Mouse (Mus musculus): Measurements from ENCODE around the gene Ccdc136. TPM values are rescaled to one million over a fixed set of nuclear protein-coding genes. Genes with fewer than 3 reads are reported as not detected.

Gene Ccdc136
- polyA plus RNA-seq, 1 experiment from 2014 or later, result 39.9 TPM

- Histone ChIP-seq H3K9me3 (no peaks in the 10 kb centered on the region), H3K4me2 (replicated peaks) (no peak overlapping the region), H3K9ac (no peak overlapping the region), H3K27ac (no peak overlapping the region), H3K4me3 (no peak overlapping the region), H3K4me1 (no peaks in the 10 kb centered on the region), H3K27me3 (replicated peaks) (no peaks in the 10 kb centered on the region), H3K36me3 (peaks cover 36% of the 10 kb centered on the region)
- 96% methylated on average over 6 of the region's 6 CpGs for WGBS
- no peak for ATAC-seq (ENCODE audit: low FRiP score, low read depth)
Measured at GRCm38 (mm10) chr6:29450667-29451066, 54.6 kb downstream of the Ccdc136 start.

GRCm38 (mm10) chr6:29461502-29461901, 65.4 kb downstream of the Ccdc136 start:
- no peak overlapping the region for H3K9ac ChIP-seq
- H3K4me1 ChIP-seq, result no peaks in the 10 kb centered on the region
- no peak for ATAC-seq (ENCODE audit: low FRiP score, low read depth)
- no peak overlapping the region for H3K27ac ChIP-seq
- 63% methylated on average over 7 of the region's 7 CpGs for WGBS
- peaks cover 17% of the 10 kb centered on the region for H3K36me3 ChIP-seq
- no peaks in the 10 kb centered on the region for H3K27me3 ChIP-seq (replicated peaks)
- no peak overlapping the region for H3K4me2 ChIP-seq (replicated peaks)
- no peaks in the 10 kb centered on the region for H3K9me3 ChIP-seq
- H3K4me3 ChIP-seq, result no peak overlapping the region

GRCm38 (mm10) chr6:29463388-29463787, 67.3 kb downstream of the Ccdc136 start:
- ATAC-seq (ENCODE audit: low FRiP score, low read depth), result no peak
- H3K9ac ChIP-seq, result no peak overlapping the region
- H3K4me2 ChIP-seq (replicated peaks), result no peak overlapping the region
- no peak overlapping the region for H3K27ac ChIP-seq
- H3K27me3 ChIP-seq (replicated peaks), result no peaks in the 10 kb centered on the region
- no peak overlapping the region for H3K4me3 ChIP-seq
- H3K36me3 ChIP-seq, result peaks cover 14% of the 10 kb centered on the region; the same call in 1 of the 2 replicates
- H3K9me3 ChIP-seq, result no peaks in the 10 kb centered on the region
- peaks cover 4% of the 10 kb centered on the region for H3K4me1 ChIP-seq
- WGBS, result 79% methylated on average over 3 of the region's 3 CpGs

- no peaks in the 10 kb centered on the region for H3K9me3 ChIP-seq
- WGBS, result under 1% methylated on average over 39 of the region's 39 CpGs
- peak within 1 kb of the TSS; percentile 70 for H3K9ac ChIP-seq
- H3K4me3 ChIP-seq, result peak within 1 kb of the TSS; percentile 60
- peak within 1 kb of the TSS; percentile 68 for H3K4me2 ChIP-seq (replicated peaks)
- no peaks in the 10 kb centered on the region for H3K27me3 ChIP-seq (replicated peaks)
- peaks cover 12% of the 10 kb centered on the region for H3K4me1 ChIP-seq
- H3K27ac ChIP-seq, result no peak within 1 kb of the TSS
- H3K36me3 ChIP-seq, result peaks cover 21% of the 10 kb centered on the region
- peak; percentile 96 for ATAC-seq (ENCODE audit: low FRiP score, low read depth)
Measured at GRCm38 (mm10) chr6:29467583-29468354, 71.7 kb downstream of the Ccdc136 start, which contains the start of gene Atp6v1f. Gene Atp6v1f, plus strand, starts transcription at chr6:29467718.

- Histone ChIP-seq H3K36me3 (peaks cover 21% of the 10 kb centered on the region), H3K4me2 (replicated peaks) (peak overlapping the region; percentile 68), H3K27me3 (replicated peaks) (no peaks in the 10 kb centered on the region), H3K9me3 (no peaks in the 10 kb centered on the region), H3K4me1 (peaks cover 17% of the 10 kb centered on the region), H3K27ac (no peak overlapping the region), H3K4me3 (no peak overlapping the region; the same call in 1 of the 2 replicates), H3K9ac (peak overlapping the region; percentile 70; the same call in 1 of the 2 replicates)
- 91% methylated on average over 3 of the region's 3 CpGs for WGBS
- no peak for ATAC-seq (ENCODE audit: low FRiP score, low read depth)
Measured at GRCm38 (mm10) chr6:29468851-29469250, 72.7 kb downstream of the Ccdc136 start.

GRCm38 (mm10) chr6:29471137-29471536, 75.0 kb downstream of the Ccdc136 start, which contains the start of gene Atp6v1fnb:
Gene Atp6v1fnb, plus strand, starts transcription at chr6:29471437.
- no peak within 1 kb of the TSS for H3K9ac ChIP-seq
- 93% methylated on average over 4 of the region's 4 CpGs for WGBS

GRCm38 (mm10) chr6:29473941-29474691, 78.0 kb downstream of the Ccdc136 start:
- ATAC-seq (ENCODE audit: low FRiP score, low read depth), result peak; percentile 90
- 2% methylated on average over 33 of the region's 33 CpGs for WGBS
- Histone ChIP-seq H3K27ac (no peak overlapping the region), H3K9ac (peak overlapping the region; percentile 52), H3K36me3 (peaks cover 21% of the 10 kb centered on the region), H3K4me3 (peak overlapping the region; percentile 38), H3K9me3 (no peaks in the 10 kb centered on the region), H3K4me2 (replicated peaks) (peak overlapping the region; percentile 70), H3K27me3 (replicated peaks) (peaks cover 8% of the 10 kb centered on the region; the same call in 1 of the 2 replicates), H3K4me1 (peaks cover 10% of the 10 kb centered on the region)

More at GRCm38 (mm10) chr6:29471137-29471536, 75.0 kb downstream of the Ccdc136 start, which contains the start of gene Atp6v1fnb:
- Histone ChIP-seq H3K4me3 (no peak within 1 kb of the TSS), H3K27ac (no peak within 1 kb of the TSS), H3K36me3 (peaks cover 21% of the 10 kb centered on the region), H3K4me2 (replicated peaks) (no peak within 1 kb of the TSS), H3K4me1 (peaks cover 22% of the 10 kb centered on the region), H3K9me3 (no peaks in the 10 kb centered on the region), H3K27me3 (replicated peaks) (peaks cover 7% of the 10 kb centered on the region; the same call in 1 of the 2 replicates)
- ATAC-seq (ENCODE audit: low FRiP score, low read depth), result no peak

- 58% methylated on average over 2 of the region's 2 CpGs for WGBS
- Histone ChIP-seq H3K9me3 (no peaks in the 10 kb centered on the region), H3K27ac (no peak overlapping the region), H3K4me1 (peaks cover 10% of the 10 kb centered on the region), H3K4me2 (replicated peaks) (peak overlapping the region; percentile 70; the same call in 1 of the 2 replicates), H3K4me3 (no peak overlapping the region), H3K36me3 (peaks cover 21% of the 10 kb centered on the region), H3K9ac (no peak overlapping the region), H3K27me3 (replicated peaks) (peaks cover 8% of the 10 kb centered on the region; the same call in 1 of the 2 replicates)
- no peak for ATAC-seq (ENCODE audit: low FRiP score, low read depth)
Measured at GRCm38 (mm10) chr6:29474736-29475135, 78.6 kb downstream of the Ccdc136 start.

Small RNA genes within 50 kb of the gene (microRNA-seq; reads per million reads assigned to microRNA genes)
- gene Gm26220 (not detected), gene Gm44354 (not detected)

Other genes starting within 250 kb of the Ccdc136 start
- gene Rbm28, start 231.3 kb upstream of the Ccdc136 start, polyA plus RNA-seq (2016; fragmentation: Nextera tagmentation; extraction: Ambion mirVana), result 50.3 and 56.0 TPM in 2 replicates
- gene Prrt4, start 216.7 kb upstream of the Ccdc136 start, polyA plus RNA-seq (2016; fragmentation: Nextera tagmentation; extraction: Ambion mirVana), result 2.1 and 2.9 TPM in 2 replicates
- gene Impdh1, start 179.9 kb upstream of the Ccdc136 start, polyA plus RNA-seq (2016; fragmentation: Nextera tagmentation; extraction: Ambion mirVana), result 65.0 and 69.5 TPM in 2 replicates
- gene Hilpda, start 123.8 kb upstream of the Ccdc136 start, polyA plus RNA-seq (2016; fragmentation: Nextera tagmentation; extraction: Ambion mirVana), result 28.1 and 30.9 TPM in 2 replicates
- gene Fam71f2, start 116.7 kb upstream of the Ccdc136 start, polyA plus RNA-seq (2016; fragmentation: Nextera tagmentation; extraction: Ambion mirVana), result 0.45 and 0.71 TPM in 2 replicates
- not detected in 2 replicates for gene Fam71f1, start 77.2 kb upstream of the Ccdc136 start, polyA plus RNA-seq (2016; fragmentation: Nextera tagmentation; extraction: Ambion mirVana)
- gene Calu, start 48.2 kb upstream of the Ccdc136 start, polyA plus RNA-seq (2016; fragmentation: Nextera tagmentation; extraction: Ambion mirVana), result 199 and 223 TPM in 2 replicates
- 0.18 and 0.24 TPM in 2 replicates for gene Opn1sw, start 7.8 kb upstream of the Ccdc136 start, polyA plus RNA-seq (2016; fragmentation: Nextera tagmentation; extraction: Ambion mirVana)
- 10.1 and 11.1 TPM in 2 replicates for gene Flnc, start 36.9 kb downstream of the Ccdc136 start, polyA plus RNA-seq (2016; fragmentation: Nextera tagmentation; extraction: Ambion mirVana)
- gene Atp6v1f, start 71.4 kb downstream of the Ccdc136 start, polyA plus RNA-seq (2016; fragmentation: Nextera tagmentation; extraction: Ambion mirVana), result 233 and 239 TPM in 2 replicates
- gene Atp6v1fnb, start 75.1 kb downstream of the Ccdc136 start, polyA plus RNA-seq (2016; fragmentation: Nextera tagmentation; extraction: Ambion mirVana), result 0.30 and 0.32 TPM in 2 replicates
- gene Kcp, start 111.6 kb downstream of the Ccdc136 start, polyA plus RNA-seq (2016; fragmentation: Nextera tagmentation; extraction: Ambion mirVana), result 21.1 TPM in 2 replicates
- gene Irf5, start 130.3 kb downstream of the Ccdc136 start, polyA plus RNA-seq (2016; fragmentation: Nextera tagmentation; extraction: Ambion mirVana), result 2.4 and 3.5 TPM in 2 replicates
- gene Tnpo3, start 213.6 kb downstream of the Ccdc136 start, polyA plus RNA-seq (2016; fragmentation: Nextera tagmentation; extraction: Ambion mirVana), result 98.2 and 99.9 TPM in 2 replicates

Data from neural tube, embryonic 12.5 days (tissue).